Mouse (Mus musculus): ENCODE results near the gene Jrkl. TPM values are rescaled to one million over a fixed set of nuclear protein-coding genes. Genes with fewer than 3 reads are reported as not detected.

Gene Jrkl
- 4.9 TPM for polyA plus RNA-seq (2017; shearing (Covaris generic))

DNA sequence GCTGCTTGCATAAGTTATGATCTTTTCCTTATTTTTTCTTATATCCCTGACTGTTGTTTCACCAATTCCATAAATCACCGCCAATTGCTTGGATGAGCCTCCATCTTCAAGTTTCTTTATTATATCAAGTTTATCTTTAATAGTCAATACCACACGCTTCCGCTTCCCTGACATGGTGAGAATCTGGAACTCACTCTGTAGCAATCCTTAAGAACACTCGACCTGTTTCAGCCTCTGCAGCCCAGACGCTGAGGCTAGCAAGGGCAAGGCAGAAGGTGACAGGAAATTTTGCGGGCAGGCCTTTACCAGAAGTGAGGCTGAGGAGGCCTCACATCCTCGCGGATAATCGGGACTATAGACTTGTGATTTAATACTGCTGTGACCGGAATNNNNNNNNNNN lies at the start of gene Jrkl:
Jrkl (minus strand) TSS at position 349 of the 400 bp plus-strand sequence.

DNA sequence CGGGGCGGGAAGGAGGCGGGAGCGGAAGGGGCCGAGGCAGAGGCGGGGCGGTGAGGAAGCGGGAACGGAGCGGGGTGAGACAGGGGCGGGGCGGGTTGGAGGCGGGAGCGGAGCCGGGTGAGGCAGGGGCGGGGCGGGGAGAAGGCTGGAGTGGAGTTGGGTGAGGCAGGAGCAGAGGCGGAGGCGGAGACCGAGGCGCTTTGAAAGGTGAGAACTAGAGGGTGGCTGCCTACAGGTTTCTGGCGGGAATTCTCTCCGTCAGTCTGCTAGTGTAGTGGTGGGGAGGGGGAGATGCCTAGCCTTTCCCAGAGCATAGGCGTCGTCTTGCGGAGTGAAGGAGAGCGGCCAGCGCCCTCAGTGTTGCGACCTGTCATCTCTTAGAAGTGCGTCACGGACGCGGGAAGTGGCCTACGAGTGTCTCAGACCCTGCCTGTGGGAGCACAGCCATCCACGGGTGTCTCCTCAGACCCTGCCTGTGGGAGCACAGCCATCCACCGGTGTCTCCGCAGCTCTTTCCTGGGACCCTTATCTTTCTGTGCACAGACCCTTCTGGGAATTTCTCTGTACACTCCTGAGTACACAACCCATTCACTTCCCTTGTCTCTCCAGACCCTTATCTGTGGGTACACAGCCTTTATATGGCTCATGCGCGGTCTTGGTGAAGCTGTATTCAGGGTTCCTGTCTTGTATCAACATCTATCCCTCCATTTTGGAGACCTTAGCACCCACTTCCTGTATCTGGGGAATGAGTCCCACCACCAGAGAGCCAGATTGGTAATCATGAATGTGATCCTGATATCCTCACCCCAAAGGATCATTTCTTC lies 1.4 kb upstream of the Jrkl start, which contains the start of gene Ccdc82:
Ccdc82 (plus strand) TSS at position 141 of the 824 bp plus-strand sequence.

Other genes starting within 250 kb of the Jrkl start
- gene Ccdc82, start 1.1 kb upstream of the Jrkl start, polyA plus RNA-seq (2017; shearing (Covaris generic)) = 49.4 TPM
- gene Maml2, start 52.1 kb upstream of the Jrkl start, polyA plus RNA-seq (2017; shearing (Covaris generic)) = 15.3 TPM
- not detected for gene Gm17571, start 200.9 kb upstream of the Jrkl start, polyA plus RNA-seq (2017; shearing (Covaris generic))